Mouse (Mus musculus): Measurements from ENCODE around the gene Myh7.

Myh7 gene

DNA sequence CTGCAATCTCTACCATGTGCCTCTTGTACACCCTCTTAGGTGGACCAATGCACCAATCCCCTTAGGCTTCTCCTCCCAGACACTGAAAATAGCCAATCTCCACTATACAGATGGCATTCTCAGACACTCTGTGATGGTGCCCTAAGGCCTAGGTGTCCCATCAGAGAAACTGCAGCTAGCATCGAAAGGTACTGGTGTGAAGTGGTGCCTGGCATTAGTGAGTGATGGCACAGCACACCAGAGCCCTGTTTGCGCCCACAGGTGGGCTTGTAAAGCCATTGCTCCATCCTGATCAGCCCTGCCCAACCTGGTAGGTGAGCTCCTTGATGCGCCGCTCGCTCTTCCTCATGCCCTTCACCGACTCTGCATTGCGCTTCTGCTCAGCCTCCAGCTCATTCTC lies 50.5 kb downstream of the Myh7 start:
- DNase-seq (ENCODE audit: low spot score) = no peak

- no peak for DNase-seq (ENCODE audit: low spot score)
Observed at GRCm38 (mm10) chr14:54942479-54942878, 51.9 kb downstream of the Myh7 start.

DNA sequence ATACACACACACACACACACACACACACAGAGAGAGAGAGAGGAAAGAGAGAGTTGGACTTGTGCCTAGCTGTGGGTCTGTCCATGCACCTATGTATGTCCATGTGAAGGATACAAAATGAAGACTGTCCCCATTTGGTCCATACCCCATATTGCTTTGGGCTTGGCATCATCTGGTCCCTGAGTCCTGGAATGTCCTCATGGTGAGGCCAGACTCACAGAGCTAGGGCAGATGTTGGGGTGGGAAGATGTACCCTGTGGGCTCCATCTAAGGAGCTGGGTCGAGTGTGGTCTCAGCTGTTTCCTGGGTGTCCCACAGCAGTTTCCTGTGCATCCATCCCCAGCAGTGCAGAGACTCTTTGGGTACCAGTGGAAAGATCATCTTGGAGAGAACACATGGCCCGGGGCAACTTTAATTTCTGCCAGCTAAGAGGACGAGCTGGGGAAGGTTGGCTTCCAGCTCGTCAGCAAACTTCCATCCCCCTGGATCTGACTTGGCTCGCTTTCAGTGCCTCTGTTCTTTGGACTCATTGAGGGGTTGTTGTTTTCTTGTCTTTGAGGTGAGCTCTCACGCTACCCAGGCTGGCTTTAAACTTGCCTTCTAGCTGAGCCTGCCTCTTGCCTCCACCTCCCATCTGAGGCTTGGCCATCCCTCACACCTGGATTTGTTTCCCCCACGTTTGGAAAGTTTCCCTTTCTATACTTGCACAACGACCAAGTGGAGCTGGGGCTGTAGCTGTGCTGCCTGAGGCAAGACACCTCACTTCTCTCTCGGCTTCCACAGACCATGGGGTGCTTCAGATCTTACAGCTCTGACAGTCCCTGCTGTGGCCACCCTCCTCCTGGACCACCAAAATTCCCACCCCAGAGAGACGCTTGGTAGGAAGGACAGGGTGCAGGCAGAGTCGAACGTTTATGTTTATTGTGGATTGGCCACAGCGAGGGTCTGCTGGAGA lies 53.1 kb downstream of the Myh7 start:
- DNase-seq (ENCODE audit: low spot score) = no peak

- no peak for DNase-seq (ENCODE audit: low spot score)
Observed at GRCm38 (mm10) chr14:54940176-54940530, 54.3 kb downstream of the Myh7 start.

DNA sequence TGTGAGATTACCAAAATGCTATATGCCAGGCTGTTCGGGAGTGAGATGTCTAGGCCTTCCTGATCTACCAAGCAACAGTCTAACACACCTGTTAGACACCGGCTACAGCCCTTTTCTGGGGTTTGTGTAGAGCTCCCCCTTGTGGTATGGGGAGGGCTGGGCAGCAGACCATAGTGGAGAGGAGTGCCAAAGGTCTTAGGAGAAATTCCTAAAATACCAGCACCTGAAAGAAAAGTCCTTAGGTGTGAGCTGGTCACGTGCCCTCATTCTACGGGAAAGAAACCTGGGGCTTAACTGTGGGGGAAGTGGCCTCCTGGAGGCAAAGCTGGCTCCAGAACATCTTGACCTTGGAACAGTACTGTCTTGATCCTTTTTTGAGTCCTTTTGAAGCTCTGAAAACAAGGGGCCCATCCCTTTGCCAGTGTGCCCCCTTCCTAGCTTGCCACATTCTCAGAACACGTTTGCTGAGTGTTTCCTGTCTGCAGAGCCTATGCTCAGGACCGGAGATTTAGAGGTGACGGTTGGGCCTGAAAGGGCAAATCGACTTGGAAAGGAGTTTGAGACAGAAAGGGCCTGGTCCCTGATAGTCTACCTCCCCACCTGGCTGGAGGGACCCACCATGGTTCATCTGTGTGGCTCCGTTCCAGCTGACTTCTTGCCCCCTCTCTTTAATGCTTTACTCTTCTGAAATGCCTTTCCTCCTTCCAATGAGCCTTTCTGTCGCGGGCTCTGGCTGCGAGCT lies 54.8 kb downstream of the Myh7 start:
- DNase-seq (ENCODE audit: low spot score) = peak; percentile 70

- no peak for DNase-seq (ENCODE audit: low spot score)
Observed at GRCm38 (mm10) chr14:54938431-54939219, 55.8 kb downstream of the Myh7 start.

- DNase-seq (ENCODE audit: low spot score) = no peak
Observed at GRCm38 (mm10) chr14:54937361-54938182, 56.9 kb downstream of the Myh7 start.

- DNase-seq (ENCODE audit: low spot score) = no peak
Observed at GRCm38 (mm10) chr14:54936831-54937160, 57.6 kb downstream of the Myh7 start.

DNA sequence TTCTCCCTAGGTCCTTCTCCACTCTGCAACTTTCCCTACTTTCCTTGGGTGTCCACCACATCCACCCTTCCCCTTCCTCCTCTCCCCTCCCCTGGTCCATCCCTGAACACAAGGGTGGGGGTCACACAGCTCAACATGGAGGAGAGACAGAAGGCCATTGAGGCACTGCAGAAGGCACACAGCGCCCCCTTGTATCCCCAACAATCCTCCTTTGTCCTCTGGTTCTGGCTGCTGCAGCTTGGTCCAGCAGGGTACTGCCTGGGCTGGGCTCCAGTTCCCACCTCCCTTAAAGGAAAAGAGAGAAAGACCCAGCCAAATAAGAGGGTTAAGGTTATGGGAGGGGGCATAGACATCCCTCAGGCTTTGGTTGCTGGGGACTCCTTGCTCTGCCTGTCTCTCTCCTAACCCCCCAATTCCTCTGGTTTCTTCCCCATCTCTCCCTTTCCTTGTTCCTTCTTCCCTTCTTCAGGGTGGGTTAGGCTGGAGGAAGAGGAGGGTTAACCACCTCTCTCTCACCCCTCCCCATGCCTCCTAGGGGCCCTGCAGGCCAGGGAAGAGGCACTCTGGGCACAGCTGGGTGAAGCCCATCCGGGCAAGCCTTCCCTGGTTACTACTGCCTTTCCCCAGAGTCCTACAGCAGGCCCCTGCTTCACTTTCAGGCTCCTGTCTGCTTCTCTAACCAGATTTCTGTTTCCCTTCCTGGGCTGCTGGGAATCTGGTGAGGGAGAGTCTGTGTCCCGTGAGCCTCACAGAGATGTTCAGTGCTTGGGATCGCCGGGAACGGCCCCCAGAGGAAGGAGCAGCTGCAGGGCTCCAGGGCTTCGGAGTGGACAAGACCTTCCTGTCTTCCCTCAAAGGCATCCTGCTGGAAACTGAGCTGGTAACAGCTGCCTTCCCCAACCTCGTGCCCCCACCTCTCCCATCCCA lies 58.3 kb downstream of the Myh7 start, which contains the start of gene Cmtm5:
TSS of gene Cmtm5 (plus strand) at position 358 of the 927 bp plus-strand sequence.
- peak; percentile 87 for DNase-seq (ENCODE audit: low spot score)

- no peak for DNase-seq (ENCODE audit: low spot score)
Observed at GRCm38 (mm10) chr14:54932645-54933150, 61.7 kb downstream of the Myh7 start, which contains the start of gene Il25. Gene Il25 (plus strand): TSS chr14:54932695.

DNA sequence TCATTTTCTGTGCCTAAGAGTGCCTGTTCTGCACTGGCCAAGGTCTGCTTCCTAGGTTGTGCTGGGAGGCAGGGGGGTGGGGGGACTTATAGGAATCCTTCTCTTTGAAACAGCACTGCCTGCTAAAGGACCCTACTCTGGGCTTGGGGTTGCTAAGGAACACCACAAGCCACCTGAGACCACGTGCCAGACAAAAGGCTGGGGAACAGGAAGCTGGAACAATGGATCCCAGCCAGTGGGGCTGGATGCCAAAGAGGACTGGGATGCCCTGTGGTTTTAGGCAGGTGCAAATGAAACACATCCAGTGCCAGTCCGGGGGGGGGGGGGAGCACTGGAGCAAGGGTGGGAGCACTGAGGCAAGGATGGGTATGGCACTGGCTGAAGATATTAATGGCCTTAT lies 64.0 kb downstream of the Myh7 start:
- DNase-seq (ENCODE audit: low spot score) = no peak

- no peak for DNase-seq (ENCODE audit: low spot score)
Observed at GRCm38 (mm10) chr14:54929801-54930200, 64.6 kb downstream of the Myh7 start.

- no peak for DNase-seq (ENCODE audit: low spot score)
Observed at GRCm38 (mm10) chr14:54927296-54927695, 67.1 kb downstream of the Myh7 start.

DNA sequence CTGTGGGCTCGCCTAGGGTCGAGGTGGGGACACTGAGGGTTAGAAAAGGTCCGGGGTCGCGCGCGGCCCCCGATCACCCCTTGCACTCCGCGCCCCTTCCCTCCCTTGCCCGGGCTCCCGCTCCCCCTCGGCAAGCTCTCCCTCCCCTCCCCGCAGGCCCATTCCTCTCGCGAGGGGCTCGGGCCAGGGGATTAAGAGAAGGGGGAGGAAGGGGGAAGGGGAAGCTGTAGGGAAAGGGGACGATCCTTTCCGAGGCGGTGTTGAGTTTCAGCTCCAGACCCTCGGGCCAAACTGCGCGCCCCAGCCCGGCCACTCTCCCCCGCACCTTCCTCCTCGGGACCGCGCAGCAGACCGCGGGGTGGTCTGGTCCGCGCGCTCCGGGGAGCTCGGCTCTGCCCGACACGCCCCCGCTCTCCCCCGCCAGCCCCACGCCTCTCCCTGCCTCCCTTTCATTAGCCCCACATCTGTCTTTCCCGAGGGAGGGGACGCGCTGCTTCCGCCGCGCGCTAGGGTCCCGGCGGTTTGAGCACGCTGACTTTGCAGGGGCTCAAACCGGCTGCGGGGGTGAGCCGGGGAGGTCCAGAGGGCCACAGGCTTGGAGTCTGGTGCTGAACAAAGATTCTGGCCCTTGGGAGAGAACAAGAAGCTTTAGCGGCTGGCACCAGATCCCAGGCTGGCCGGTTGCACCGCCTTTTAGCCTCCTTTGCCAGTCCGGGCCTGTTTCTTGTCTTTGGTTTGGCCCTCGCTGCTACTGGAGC lies 67.8 kb downstream of the Myh7 start:
- no peak for DNase-seq (ENCODE audit: low spot score)

DNA sequence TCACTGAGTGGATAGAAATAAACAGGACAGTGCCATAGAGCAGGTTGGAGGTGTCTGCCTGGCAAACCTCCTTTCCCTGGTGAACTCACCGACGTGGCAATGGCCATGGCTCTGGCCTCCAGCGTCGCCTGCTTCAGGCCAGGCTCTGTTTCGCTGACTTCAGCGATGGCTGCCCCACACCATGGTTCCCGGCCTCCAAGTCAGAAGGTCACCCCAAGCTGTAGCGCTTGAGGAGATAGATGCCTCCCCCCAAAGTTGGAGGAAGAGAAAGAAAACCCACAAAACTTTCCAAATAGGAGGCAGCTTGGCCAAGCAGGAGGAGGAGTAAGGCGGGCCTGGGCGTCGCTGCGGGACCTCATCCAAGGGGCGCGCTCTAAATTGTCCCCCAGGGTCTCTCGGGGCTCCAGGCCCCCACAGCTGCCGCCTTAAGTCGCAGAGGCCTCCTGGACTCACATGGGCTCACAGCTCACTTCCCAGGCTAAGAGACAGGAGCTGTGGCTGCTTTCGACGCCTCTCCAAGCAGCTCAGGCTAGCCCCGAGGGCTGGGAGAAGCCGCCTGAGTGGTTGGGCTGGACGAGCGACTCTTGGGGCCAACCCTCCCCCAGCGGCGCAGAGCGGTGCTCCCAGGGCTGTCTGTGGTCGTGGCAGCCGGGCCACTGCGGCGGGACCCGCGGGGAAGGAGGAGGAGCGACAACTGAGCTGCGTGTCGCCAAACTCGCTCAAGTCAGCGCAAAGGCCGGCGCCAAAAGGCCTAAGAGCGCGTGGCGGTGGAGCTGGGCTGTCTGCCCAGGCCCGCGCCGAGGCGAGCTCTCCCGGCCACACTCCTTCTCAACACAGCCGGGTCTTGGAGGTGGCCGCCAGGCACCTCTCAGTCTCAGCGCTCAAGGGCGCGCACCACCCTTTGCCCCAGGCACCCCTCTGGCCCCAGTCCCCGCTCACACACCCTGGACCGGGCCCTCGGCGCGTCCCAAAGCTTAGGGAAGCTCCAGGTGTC lies 68.8 kb downstream of the Myh7 start, which contains the start of gene Efs:
TSS of gene Efs (minus strand) at position 778 of the 994 bp plus-strand sequence.
- peak; percentile 53 for DNase-seq (ENCODE audit: low spot score)

- no peak for DNase-seq (ENCODE audit: low spot score)
Observed at GRCm38 (mm10) chr14:54924641-54925348, 69.6 kb downstream of the Myh7 start.

Data from layer of hippocampus, adult 11-12 months (tissue).